Mouse (Mus musculus): Measurements from ENCODE around the gene Crybg3. TPM values are rescaled to one million over a fixed set of nuclear protein-coding genes. Genes with fewer than 3 reads are reported as not detected.
A peak's percentile ranks its signal among the peaks of the same experiment; 100 is the strongest.

Crybg3 gene
- total RNA-seq, 2 experiments from 2014 or later = 5.0 to 5.7 TPM

DNA sequence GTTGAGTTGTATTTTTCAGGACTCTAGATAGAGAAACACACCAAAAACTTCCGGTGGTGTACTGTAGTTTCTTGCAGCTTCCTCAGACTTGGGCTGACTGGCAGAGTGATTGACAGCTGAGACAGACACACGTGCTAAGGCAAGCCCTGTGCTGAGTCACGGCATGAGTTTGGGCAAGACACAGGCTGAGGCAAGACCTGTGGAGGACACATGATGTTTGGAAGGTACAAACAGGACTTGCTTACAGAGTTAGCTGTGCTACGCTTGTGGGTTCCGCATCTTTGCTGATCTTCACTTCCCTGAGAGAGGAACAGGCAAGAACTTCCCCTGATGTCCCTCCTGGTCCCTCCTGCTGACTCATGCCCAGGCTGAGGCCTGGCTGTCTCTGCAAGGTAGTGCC, 17.3 kb downstream of the Crybg3 start:
- DNase-seq (ENCODE audit: low spot score in 2 of 2) = no peak

GRCm38 (mm10) chr16:59579237-59579636, 21.5 kb downstream of the Crybg3 start:
- no peak for DNase-seq (ENCODE audit: low spot score in 2 of 2)

DNA sequence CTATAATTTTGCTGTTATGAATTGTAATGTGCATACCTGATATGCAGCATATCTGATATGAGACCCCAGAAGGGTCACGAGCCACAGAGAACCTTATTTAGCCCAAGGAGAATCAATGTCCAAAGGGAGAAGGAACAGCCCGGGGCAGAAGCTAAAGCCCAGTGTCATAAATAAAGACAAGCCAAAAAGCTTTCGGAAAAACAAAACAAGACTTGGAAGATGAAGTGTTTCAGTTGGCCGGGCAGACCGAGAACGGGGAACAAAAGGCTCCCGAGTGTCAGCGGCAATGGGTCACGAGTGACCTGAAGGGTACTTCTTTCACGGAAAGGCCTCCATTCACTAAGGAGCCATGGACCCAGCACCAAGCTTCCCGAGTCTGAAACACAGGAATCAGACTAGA, 26.8 kb downstream of the Crybg3 start:
- no peak for DNase-seq (ENCODE audit: low spot score in 2 of 2)

DNA sequence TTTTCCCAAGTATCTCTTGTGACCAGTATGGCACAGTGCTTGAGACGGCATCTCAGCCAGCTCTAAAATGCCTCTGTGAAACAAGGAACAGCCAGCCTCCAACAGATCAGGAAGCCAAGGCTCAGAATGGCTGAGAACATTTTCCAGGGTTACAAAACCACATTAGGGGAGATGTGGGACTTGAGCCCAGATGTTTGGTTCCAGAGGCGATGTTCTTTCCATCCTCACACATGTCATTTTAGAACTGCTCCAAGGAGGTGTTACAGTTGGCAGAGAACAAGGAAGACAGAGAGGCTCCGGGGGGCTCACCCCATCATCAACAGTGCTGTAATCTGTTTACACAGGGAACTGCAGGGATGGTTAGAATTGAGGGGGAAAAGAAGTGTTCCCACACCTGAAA, 28.1 kb downstream of the Crybg3 start:
- DNase-seq (ENCODE audit: low spot score in 2 of 2) = no peak

- DNase-seq (ENCODE audit: low spot score in 2 of 2) = no peak
Measured at GRCm38 (mm10) chr16:59570807-59571206, 30.0 kb downstream of the Crybg3 start.

DNA sequence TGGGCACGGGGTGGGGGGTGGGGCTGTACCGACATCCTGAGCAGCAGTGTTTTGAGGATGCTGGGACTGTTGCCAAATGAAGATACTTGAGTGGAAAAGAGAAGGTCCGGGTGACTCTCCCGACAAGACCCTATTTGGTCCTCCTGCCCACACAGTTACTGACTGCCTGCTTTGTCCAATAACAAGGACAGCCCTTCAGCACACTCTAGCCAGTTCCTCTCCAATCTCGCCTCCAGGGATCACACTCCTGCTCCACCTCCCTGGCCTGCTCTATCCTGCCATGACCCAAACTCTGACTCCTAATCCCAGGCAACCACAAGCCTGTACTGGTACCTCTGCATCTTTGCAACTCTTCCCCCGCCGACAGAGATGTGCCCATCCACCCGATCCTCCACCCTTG, 30.9 kb downstream of the Crybg3 start:
- no peak for DNase-seq (ENCODE audit: low spot score in 2 of 2)

- DNase-seq (ENCODE audit: low spot score in 2 of 2) = no peak
Measured at GRCm38 (mm10) chr16:59567721-59568381, 32.9 kb downstream of the Crybg3 start.

DNA sequence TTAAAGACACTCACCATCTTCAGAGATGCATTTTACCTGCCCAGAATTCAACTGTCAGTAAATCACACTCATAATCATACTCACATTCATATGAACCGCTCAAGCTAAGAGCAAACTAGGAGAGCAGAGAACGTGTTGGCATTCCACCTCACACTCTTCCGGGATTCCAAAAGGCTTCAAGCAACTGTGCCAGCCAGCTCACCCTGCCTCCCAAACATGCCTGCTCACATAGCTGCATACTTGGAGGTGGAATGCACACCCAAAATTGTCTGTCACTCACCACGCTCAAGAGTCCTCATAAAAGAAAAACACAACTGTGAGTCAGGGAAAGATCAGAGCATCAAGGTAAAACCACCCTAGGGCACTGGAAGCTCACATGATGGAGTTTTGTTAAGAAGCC, 34.3 kb downstream of the Crybg3 start:
- no peak for DNase-seq (ENCODE audit: low spot score in 2 of 2)

DNA sequence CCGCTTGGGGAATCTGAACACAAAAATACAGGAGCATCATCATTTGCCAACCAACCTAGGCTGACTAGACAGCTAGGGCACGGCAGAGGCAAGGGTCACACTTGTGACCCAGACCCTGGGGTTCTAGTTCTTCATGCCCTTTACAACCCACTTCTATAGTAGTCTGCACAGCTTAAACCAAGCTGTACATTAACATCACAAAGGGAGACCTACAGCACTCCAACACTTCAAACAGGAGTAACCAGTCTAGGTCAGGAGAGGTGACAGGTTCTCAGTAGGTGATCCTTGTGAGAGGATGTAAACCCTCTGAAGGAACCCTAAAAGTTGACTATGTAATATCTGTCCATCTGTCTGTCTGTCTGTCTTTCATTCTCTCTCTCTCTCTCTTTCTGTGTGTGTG, 35.1 kb downstream of the Crybg3 start:
- DNase-seq (ENCODE audit: low spot score in 2 of 2) = no peak

GRCm38 (mm10) chr16:59564025-59564424, 36.8 kb downstream of the Crybg3 start:
- no peak for DNase-seq (ENCODE audit: low spot score in 2 of 2)

DNA sequence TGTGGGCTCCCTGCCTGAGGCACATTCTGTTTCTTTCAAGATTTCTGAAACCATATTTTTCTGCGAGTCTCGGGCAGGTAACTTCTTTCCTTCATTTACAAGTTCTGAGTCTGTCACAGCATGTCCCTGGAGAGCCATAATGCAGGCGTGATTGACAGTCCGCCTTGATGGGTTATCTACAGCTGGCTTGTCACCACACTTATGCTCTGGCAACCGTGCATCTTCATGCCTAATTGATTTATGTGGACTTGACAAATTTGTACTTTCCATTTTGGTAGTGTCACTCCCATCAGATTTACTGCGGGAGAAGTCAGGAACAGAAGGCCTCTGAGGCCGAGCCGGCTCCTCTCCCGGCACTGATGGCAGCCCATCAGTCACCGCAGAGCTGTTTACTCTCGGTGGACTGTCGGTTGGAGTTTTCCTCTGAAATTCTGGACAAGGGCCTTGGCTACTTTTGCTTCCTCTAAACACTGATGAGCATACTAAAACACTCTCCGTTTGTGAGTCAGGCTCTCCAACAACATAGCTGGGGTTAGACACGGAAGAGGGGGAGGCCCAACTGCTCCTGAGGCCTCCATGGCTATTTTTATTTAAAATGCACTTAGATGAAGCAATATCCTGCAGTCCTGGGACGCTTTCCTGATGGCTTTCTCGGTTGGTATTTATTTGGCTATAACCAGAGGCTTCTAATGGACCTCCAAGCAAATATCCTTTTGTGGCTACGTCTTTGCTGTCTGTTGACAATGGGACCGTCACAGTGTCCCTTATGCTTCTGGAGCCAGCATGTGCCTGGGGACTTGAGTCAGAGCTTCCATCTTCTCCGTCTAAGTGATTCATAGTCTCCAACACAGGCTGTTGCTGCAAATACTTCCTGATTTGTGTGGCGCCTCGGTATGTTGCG, 41.2 kb downstream of the Crybg3 start:
- no peak for DNase-seq (ENCODE audit: low spot score in 2 of 2)

DNA sequence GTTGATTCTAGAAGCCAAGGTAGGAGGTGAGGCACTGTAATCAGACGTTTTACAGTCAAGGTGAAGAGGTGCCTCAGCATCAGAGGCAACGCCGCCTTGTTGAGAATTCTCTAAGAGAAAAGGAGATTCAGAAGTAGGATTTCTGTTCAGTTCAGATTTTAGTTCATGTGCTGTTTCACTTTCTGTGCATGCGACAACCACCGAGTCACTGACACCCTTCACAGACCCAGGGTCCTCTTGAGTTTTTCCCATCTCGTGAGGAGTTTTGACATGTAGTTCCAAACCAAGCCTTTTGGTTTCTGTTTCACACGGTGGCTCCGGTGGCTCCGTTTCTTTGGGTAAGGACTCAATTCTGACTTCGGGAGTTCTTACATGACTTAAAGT, 41.9 kb downstream of the Crybg3 start:
- DNase-seq (ENCODE audit: low spot score in 2 of 2) = no peak

DNA sequence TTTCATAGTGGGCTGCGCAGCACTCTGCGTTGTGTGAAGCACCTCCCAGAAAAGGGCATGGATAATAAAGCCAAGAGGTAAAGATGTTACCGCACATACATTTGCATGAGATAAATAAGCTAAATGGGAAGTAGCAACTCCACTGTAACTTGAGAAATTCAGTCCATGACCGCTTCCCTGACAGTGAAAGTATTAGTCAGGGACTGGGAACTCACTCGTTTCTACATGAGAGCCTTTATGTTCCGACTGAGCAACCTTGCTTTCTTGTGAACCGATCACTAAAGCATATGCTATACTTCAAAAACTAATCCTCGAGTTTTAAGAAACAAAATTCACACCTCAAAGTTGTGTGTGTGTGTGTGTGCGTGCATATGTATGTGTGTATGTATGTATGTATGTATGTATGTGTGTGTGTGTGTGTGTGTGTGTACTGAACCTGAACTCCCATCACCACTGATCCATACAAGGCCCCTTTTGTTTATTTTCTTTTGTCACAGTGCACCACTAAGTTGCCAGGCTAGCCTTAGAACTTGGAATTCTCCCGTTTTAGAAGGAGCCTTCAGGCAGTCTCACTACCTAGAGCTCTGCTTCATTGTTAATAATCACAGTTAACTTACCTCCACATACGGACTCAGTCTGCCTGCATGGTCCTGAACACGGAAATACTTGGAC, 47.2 kb downstream of the Crybg3 start:
- DNase-seq (ENCODE audit: low spot score in 2 of 2) = no peak

- DNase-seq (ENCODE audit: low spot score in 2 of 2) = no peak
Measured at GRCm38 (mm10) chr16:59551507-59551906, 49.3 kb downstream of the Crybg3 start.

GRCm38 (mm10) chr16:59549631-59550030, 51.1 kb downstream of the Crybg3 start:
- DNase-seq (ENCODE audit: low spot score in 2 of 2) = no peak

DNA sequence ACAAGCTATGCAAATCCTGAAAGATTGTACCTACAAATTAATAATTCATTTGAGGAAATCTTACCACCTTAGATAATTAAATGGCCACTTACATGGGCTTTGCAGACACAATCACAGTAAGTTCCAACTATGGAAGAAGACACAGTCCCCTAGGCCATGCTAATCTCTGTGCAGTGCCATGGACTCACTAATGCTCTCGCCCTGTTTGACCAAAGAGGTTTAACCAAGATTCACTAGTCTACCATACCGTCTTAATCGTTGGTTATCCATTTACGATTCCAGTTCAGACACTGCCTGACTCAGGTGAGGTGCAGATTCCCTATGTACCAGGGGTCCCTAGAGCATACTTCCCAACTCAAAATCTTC, 52.2 kb downstream of the Crybg3 start:
- DNase-seq (ENCODE audit: low spot score in 2 of 2) = no peak

DNA sequence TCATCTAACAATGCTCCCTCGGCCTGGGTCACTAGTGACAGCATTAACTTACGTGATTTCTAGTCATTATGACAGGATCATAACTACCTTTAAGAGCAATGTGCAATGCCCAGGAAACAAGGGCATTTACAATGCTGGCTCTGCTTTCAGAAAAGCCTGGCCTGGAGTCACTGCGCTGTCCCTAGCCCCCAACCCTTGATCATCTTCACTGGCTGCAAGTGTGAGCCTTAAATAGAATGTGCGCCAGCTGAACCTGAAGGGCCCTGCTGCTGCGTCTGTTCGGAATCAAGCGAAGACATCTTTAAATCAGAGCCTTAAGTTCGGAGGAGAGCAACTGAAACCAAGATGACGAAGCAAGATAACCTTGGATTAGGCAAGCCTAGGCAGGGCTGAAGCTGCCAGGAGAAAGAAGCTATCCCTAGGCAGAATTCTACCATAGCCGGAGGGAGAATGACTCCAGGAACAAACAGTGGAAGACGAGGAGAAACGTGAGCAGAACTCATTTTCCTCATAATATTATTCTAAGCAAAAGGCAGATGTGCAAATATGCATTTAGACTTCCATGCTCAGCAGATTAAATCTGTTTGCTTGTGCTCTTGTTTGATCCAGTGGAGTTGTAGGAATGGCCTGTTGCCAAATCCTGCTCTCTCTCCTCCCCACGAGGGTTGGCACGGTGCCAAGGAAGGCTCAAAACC, 52.7 kb downstream of the Crybg3 start:
- DNase-seq (ENCODE audit: low spot score in 2 of 2) = peak; percentile 43 to 52

DNA sequence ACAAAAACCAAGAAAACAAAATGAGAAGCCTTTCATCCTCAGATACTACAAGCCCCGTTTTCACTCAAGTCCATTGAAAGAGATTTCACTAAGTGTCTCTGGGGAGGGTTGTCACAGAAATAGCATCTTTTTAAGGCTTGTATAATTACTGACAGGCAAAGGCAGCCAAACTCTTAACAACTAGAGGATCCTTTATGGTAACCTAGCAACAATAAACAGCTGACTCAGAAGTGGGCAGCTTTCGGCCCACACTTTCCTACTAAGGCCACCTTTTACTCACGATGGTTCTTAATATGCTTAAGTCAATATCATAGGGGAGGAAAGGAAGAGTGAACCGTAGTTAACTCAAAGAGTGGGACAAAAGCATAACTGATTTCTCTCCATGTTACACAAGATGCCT, 53.3 kb downstream of the Crybg3 start:
- DNase-seq (ENCODE audit: low spot score in 2 of 2) = peak in 1 of 2 experiments; percentile 25

GRCm38 (mm10) chr16:59545360-59545759, 55.4 kb downstream of the Crybg3 start:
- DNase-seq (ENCODE audit: low spot score in 2 of 2) = no peak

- DNase-seq (ENCODE audit: low spot score in 2 of 2) = no peak
Measured at GRCm38 (mm10) chr16:59541382-59541781, 59.4 kb downstream of the Crybg3 start.

GRCm38 (mm10) chr16:59540944-59541343, 59.8 kb downstream of the Crybg3 start:
- DNase-seq (ENCODE audit: low spot score in 2 of 2) = no peak

DNA sequence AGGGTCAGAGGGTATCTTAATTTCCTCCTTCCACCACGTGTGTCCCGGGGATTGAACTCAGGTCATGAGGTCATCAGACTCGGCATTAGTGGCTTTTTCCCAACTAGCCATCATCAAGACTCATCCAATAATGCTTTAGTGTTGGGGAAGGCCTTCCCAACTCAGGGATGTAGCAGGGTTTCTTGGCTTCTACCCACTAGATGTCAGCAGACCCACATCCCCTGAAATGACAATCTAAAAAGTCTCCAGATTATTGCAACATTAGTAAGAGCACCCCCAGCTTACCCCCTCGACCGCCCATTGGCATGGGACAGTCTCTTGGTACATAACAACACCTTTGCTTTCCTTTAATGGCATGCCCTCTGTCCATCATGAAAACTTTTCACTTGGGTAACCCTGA, 65.1 kb downstream of the Crybg3 start:
- DNase-seq (ENCODE audit: low spot score in 2 of 2) = peak in 1 of 2 experiments; percentile 8
